Mouse (Mus musculus) heart, postnatal 0 days (tissue): ENCODE measurements around the gene Fv1. TPM values are rescaled to one million over a fixed set of nuclear protein-coding genes. Genes with fewer than 3 reads are reported as not detected.

Source experiments
- ATAC-seq: fragments of 200-750 bp; cut with Nextera tagmentation; 2 replicates; pipeline ENCODE4 v1.8.0; 2017; ENCODE audit warnings: low read depth, moderate number of reproducible peaks, moderate library complexity; ENCODE audit not compliant: insufficient read depth
- DNase-seq: peaks from one replicate; pipeline ENCODE4 v3.0.0-alpha.2; 2016; ENCODE audit warnings: low spot score
- H3K27ac ChIP-seq: fragments of 300-500 bp; sonication (generic); 2 replicates; pipeline ENCODE4 v1.5.1; 2014; ENCODE audit warnings: low read depth, mild to moderate bottlenecking
- H3K27me3 ChIP-seq: fragments of 300-500 bp; sonication (generic); 2 replicates; pipeline ENCODE4 v1.6.1; 2014; ENCODE audit warnings: low read length, mixed read lengths; ENCODE audit not compliant: control insufficient read depth, insufficient read depth
- H3K36me3 ChIP-seq: fragments of 300-500 bp; sonication (generic); replicated peaks from 2 replicates; pipeline ENCODE4 v1.6.1; 2014; ENCODE audit warnings: low read length, mixed read lengths; ENCODE audit not compliant: control insufficient read depth, insufficient read depth
- H3K4me1 ChIP-seq: fragments of 300-500 bp; sonication (generic); 2 replicates; pipeline ENCODE4 v1.6.1; 2014; ENCODE audit warnings: antibody characterized with exemption; ENCODE audit not compliant: control insufficient read depth, insufficient read depth
- H3K4me2 ChIP-seq: fragments of 300-500 bp; sonication (generic); 2 replicates; pipeline ENCODE4 v1.6.1; 2014; ENCODE audit warnings: low read depth, mild to moderate bottlenecking, low read length, moderate library complexity
- H3K4me3 ChIP-seq: fragments of 300-500 bp; sonication (generic); 2 replicates; pipeline ENCODE4 v1.5.1; 2014; ENCODE audit warnings: low read depth, low read length
- H3K9ac ChIP-seq: fragments of 300-500 bp; sonication (generic); replicated peaks from 2 replicates; pipeline ENCODE4 v1.6.1; 2014; ENCODE audit warnings: low read depth, low read length, mixed read lengths
- H3K9me3 ChIP-seq: fragments of 300-500 bp; sonication (generic); replicated peaks from 2 replicates; pipeline ENCODE4 v1.6.1; 2016; ENCODE audit warnings: low read length; ENCODE audit not compliant: control insufficient read depth
- CTCF ChIP-seq: IDR thresholded peaks from 2 replicates; pipeline ENCODE4 v1.5.1; 2016; ENCODE audit warnings: antibody characterized with exemption, control low read depth, low read depth
- EP300 ChIP-seq: IDR thresholded peaks from 2 replicates; pipeline ENCODE4 v1.6.1; 2016; ENCODE audit warnings: antibody characterized with exemption, low read depth
- WGBS: fragments of 180-500 bp; shearing (Covaris S2); extraction: QIAGEN DNeasy Blood & Tissue Kit; methylation state at CpG from one replicate; pipeline ENCODE4 v1.1.7; 2014; 5-methylcytosine and 5-hydroxymethylcytosine counted together
- polyA plus RNA-seq: library from polyadenylated mRNA; unstranded; fragments of >200 nt; fragmentation: Nextera tagmentation; extraction: Ambion mirVana; gene quantifications from 2 replicates; pipeline ENCODE4 v1.2.1, GENCODE M21; 2015
- total RNA-seq: library from RNA; depleted of rRNA; stranded (reverse); fragments of >200 nt; gene quantifications from 2 replicates; pipeline ENCODE4 v1.2.3, GENCODE M21; 2014; ENCODE audit warnings: low replicate concordance

The Fv1 gene
- total and polyA plus RNA-seq, 2 experiments from 2014 or later: 3.2 to 5.9 TPM

GRCm38 (mm10) chr4:147847614-147848583 is 20.9 kb upstream of the Fv1 start, which contains the start of gene Zfp933:
Gene Zfp933, minus strand, starts transcription at chr4:147848366.
- no peaks in the 10 kb centered on the region for H3K27me3 ChIP-seq
- peak within 1 kb of the TSS; percentile 78 for H3K27ac ChIP-seq
- peak; percentile 92 for ATAC-seq
- H3K9ac ChIP-seq: peak within 1 kb of the TSS; percentile 62
- H3K4me3 ChIP-seq: peak within 1 kb of the TSS; percentile 68
- H3K9me3 ChIP-seq: no peaks in the 10 kb centered on the region
- WGBS: 2% methylated on average over 23 of the region's 23 CpGs
- peaks cover 16% of the 10 kb centered on the region for H3K36me3 ChIP-seq
- DNase-seq: peak; percentile 97
- TF ChIP-seq EP300 (no peak), CTCF (no peak)
- peak within 1 kb of the TSS; percentile 84 for H3K4me2 ChIP-seq
- H3K4me1 ChIP-seq: peaks cover 14% of the 10 kb centered on the region

GRCm38 (mm10) chr4:147848584-147848991 is 20.2 kb upstream of the Fv1 start:
- H3K27ac ChIP-seq: peak overlapping the region; percentile 78
- ATAC-seq: peak; percentile 62
- 8% methylated on average over 4 of the region's 4 CpGs for WGBS

GRCm38 (mm10) chr4:147850776-147851175 is 18.0 kb upstream of the Fv1 start:
- ATAC-seq (no peak), DNase-seq (no peak)
- H3K4me2 ChIP-seq: no peak overlapping the region
- H3K4me1 ChIP-seq: peaks cover 14% of the 10 kb centered on the region
- no peak overlapping the region for H3K9ac ChIP-seq
- peaks cover 4% of the 10 kb centered on the region; the same call in 1 of the 2 replicates for H3K36me3 ChIP-seq
- H3K9me3 ChIP-seq: no peaks in the 10 kb centered on the region
- H3K27me3 ChIP-seq: no peaks in the 10 kb centered on the region
- no peak overlapping the region for H3K27ac ChIP-seq
- H3K4me3 ChIP-seq: no peak overlapping the region
- 65% methylated on average over 2 of the region's 2 CpGs for WGBS
- TF ChIP-seq EP300 (no peak), CTCF (no peak)

More at GRCm38 (mm10) chr4:147848584-147848991, 20.2 kb upstream of the Fv1 start:
- peak; percentile 36 for DNase-seq
- peaks cover 14% of the 10 kb centered on the region for H3K4me1 ChIP-seq
- peaks cover 12% of the 10 kb centered on the region for H3K36me3 ChIP-seq
- no peaks in the 10 kb centered on the region for H3K27me3 ChIP-seq
- H3K9ac ChIP-seq: peak overlapping the region; percentile 62
- no peaks in the 10 kb centered on the region for H3K9me3 ChIP-seq
- no peak for TF ChIP-seq CTCF
- H3K4me3 ChIP-seq: peak overlapping the region; percentile 68
- H3K4me2 ChIP-seq: peak overlapping the region; percentile 84

- Histone ChIP-seq H3K9ac (no peak overlapping the region), H3K9me3 (no peaks in the 10 kb centered on the region), H3K4me1 (0 out of 2 replicates have a peak, but pooled peaks cover under 1% of the 10 kb centered on the region), H3K27me3 (no peaks in the 10 kb centered on the region), H3K27ac (no peak overlapping the region), H3K4me3 (no peak overlapping the region), H3K4me2 (no peak overlapping the region), H3K36me3 (peaks cover 58% of the 10 kb centered on the region)
- ATAC-seq (no peak), DNase-seq (no peak)
- WGBS: 97% methylated on average over 3 of the region's 3 CpGs
- TF ChIP-seq CTCF (no peak), EP300 (no peak)
These were observed 6.7 kb upstream of the Fv1 start for GRCm38 (mm10) chr4:147862051-147862450.

- Histone ChIP-seq H3K4me3 (no peak overlapping the region), H3K4me1 (peaks cover 24% of the 10 kb centered on the region), H3K4me2 (no peak overlapping the region), H3K27me3 (no peaks in the 10 kb centered on the region), H3K9me3 (no peaks in the 10 kb centered on the region), H3K36me3 (peaks cover 52% of the 10 kb centered on the region), H3K9ac (no peak overlapping the region), H3K27ac (no peak overlapping the region)
- 91% methylated on average over 6 of the region's 6 CpGs for WGBS
- ATAC-seq: no peak
- DNase-seq: no peak
- TF ChIP-seq EP300 (no peak), CTCF (no peak)
These were observed 3.1 kb upstream of the Fv1 start for GRCm38 (mm10) chr4:147865651-147866050.
